Mouse (Mus musculus) heart, adult 2 months (tissue): ENCODE measurements around the gene Spata4. TPM values are rescaled to one million over a fixed set of nuclear protein-coding genes. Genes with fewer than 3 reads are reported as not detected.
A peak's percentile ranks its signal among the peaks of the same experiment; 100 is the strongest.
"Not testable (repeated sequence)": the region's sequence is repeated elsewhere in the genome, so short reads cannot be mapped to it uniquely, and the experiment has no call there.

ENCODE experiments used
- DNase-seq, 2 experiments: peaks; one replicate each; pipeline ENCODE4 v3.0.0; 2021
- H3K27ac ChIP-seq: fragments of 200-600 bp; 2 replicates; pipeline ENCODE4 v1.8.1; 2022
- H3K27me3 ChIP-seq: fragments of 200-500 bp; 2 replicates; pipeline ENCODE4 v1.6.1; 2012; ENCODE audit warnings: mild to moderate bottlenecking, low read length, inconsistent platforms, mixed read lengths; ENCODE audit not compliant: control insufficient read depth, insufficient read depth
- H3K36me3 ChIP-seq: fragments of 200-500 bp; 2 replicates; pipeline ENCODE4 v1.6.1; 2012; ENCODE audit warnings: low read length, inconsistent platforms; ENCODE audit not compliant: control insufficient read depth, insufficient read depth
- H3K4me1 ChIP-seq: fragments of 200-500 bp; 2 replicates; pipeline ENCODE4 v1.6.1; 2011; ENCODE audit warnings: low read length; ENCODE audit not compliant: control insufficient read depth, insufficient read depth
- H3K4me3 ChIP-seq: fragments of 200-600 bp; 2 replicates; pipeline ENCODE4 v1.8.1; 2022
- H3K79me2 ChIP-seq: fragments of 200-500 bp; replicated peaks from 2 replicates; pipeline ENCODE4 v1.6.1; 2012; ENCODE audit warnings: mild to moderate bottlenecking, inconsistent platforms, low read length, moderate library complexity, mixed read lengths; ENCODE audit not compliant: control insufficient read depth, insufficient read depth
- H3K9ac ChIP-seq: fragments of 200-500 bp; 2 replicates; pipeline ENCODE4 v1.6.1; 2012; ENCODE audit warnings: low read depth, mild to moderate bottlenecking, control low read depth, inconsistent platforms, low read length, mixed read lengths
- CTCF ChIP-seq: fragments of 200-600 bp; IDR thresholded peaks from 2 replicates; pipeline ENCODE4 v1.8.1; 2022; ENCODE audit warnings: antibody characterized with exemption, mild to moderate bottlenecking, moderate library complexity
- EP300 ChIP-seq: fragments of 200-500 bp; IDR thresholded peaks from 2 replicates; pipeline ENCODE4 v1.6.1; 2011; ENCODE audit warnings: low read depth, low read length, control low read depth; ENCODE audit not compliant: insufficient read depth
- POLR2A ChIP-seq: fragments of 200-500 bp; IDR thresholded peaks from 2 replicates; pipeline ENCODE4 v1.6.1; 2011; ENCODE audit warnings: mild to moderate bottlenecking, low read depth, low read length, control low read depth; ENCODE audit not compliant: insufficient read depth
- WGBS: fragments of 180-500 bp; shearing (Covaris S2); methylation state at CpG from one replicate; pipeline ENCODE4 v1.1.7; 2018; 5-methylcytosine and 5-hydroxymethylcytosine counted together
- intact Hi-C: fragments of 180-260 bp; cut with DNase I; formaldehyde crosslinking; loops from one replicate; pipeline ENCODE4 v1.15.1; 2025
- polyA plus RNA-seq: library from polyadenylated mRNA; depleted of rRNA; stranded (reverse); fragments of >200 nt; gene quantifications from 2 replicates; pipeline ENCODE4 v1.2.3, GENCODE M21; 2012; rRNA removed
- total RNA-seq, 2 experiments: library from RNA; stranded (reverse); gene quantifications; 2 replicates each; pipeline ENCODE4 v1.2.3; 2021

The Spata4 gene
- total and polyA plus RNA-seq, 3 experiments, result 0.27 TPM; not detected in 2

DNA sequence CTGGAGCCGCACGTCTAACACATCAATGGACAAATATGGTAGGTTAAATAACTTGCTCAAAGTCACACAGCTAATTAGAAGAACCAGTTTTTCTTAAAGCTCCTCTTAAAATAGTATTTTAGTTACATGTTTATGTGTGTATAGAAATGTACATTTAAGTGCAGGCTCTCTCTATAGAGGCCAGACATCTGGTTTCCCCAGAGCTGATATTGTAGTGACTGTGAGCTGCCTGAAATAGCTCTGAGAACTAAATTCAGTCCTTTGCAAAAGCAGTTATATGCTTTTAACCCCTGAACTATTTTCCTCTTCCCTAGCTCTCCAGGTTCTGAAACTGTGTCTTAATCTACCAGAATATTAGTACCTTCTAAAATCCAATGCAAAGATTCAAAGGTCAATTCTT lies 3.2 kb upstream of the Spata4 start:
- DNase-seq, result no peak
- Histone ChIP-seq H3K27ac (no peak overlapping the region), H3K27me3 (no peaks in the 10 kb centered on the region), H3K4me1 (no peaks in the 10 kb centered on the region; the same call in 1 of the 2 replicates), H3K36me3 (no peaks in the 10 kb centered on the region), H3K4me3 (no peak overlapping the region), H3K79me2 (no peaks in the 10 kb centered on the region), H3K9ac (no peak overlapping the region)
- intact Hi-C loops, result no loop called here
- TF ChIP-seq CTCF (no peak), POLR2A (no peak), EP300 (no peak)
- WGBS, result 84% methylated on average over 2 of the region's 2 CpGs

DNA sequence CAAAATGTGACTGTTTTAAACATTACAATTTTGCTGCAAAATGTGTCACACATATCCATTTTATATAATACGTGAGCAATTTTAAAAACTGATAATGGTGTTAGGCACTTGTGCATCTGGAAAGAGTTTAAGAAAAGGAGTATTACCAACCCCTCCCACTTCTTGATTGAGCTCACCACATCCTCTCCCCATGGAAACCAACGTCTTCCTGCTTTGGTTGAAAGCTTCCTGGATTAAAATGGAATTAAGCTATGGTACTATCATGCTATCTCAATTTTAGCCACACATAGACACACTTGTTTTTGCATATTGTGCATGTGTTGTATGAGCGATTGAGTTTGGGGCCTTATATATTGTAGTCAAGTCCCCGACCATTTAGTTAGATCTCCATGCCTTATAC lies 2.9 kb downstream of the Spata4 start:
- no peak overlapping the region for H3K27ac ChIP-seq
- H3K9ac ChIP-seq, result no peak overlapping the region
- no peaks in the 10 kb centered on the region; the same call in 1 of the 2 replicates for H3K4me1 ChIP-seq
- H3K79me2 ChIP-seq, result no peaks in the 10 kb centered on the region
- H3K4me3 ChIP-seq, result no peak overlapping the region
- peaks cover 2% of the 10 kb centered on the region; the same call in 1 of the 2 replicates for H3K36me3 ChIP-seq
- TF ChIP-seq EP300 (no peak), CTCF (no peak), POLR2A (no peak)
- H3K27me3 ChIP-seq, result no peaks in the 10 kb centered on the region
- DNase-seq, result no peak
- intact Hi-C loops, result no loop called here
- 68% methylated on average over 4 of the region's 4 CpGs for WGBS

GRCm38 (mm10) chr8:54609336-54609735 lies 8.8 kb downstream of the Spata4 start:
- Histone ChIP-seq H3K27me3 (no peaks in the 10 kb centered on the region), H3K9ac (no peak overlapping the region), H3K4me3 (no peak overlapping the region), H3K4me1 (peaks cover 2% of the 10 kb centered on the region; the same call in 1 of the 2 replicates), H3K27ac (peak overlapping the region; percentile 84), H3K79me2 (no peaks in the 10 kb centered on the region), H3K36me3 (peaks cover 6% of the 10 kb centered on the region; the same call in 1 of the 2 replicates)
- intact Hi-C loops, result loop anchor here (2.0 kb wide), 1 partner anchor 39 kb away; no protein-coding TSS in a partner anchor
- 0 out of 2 replicates have a peak, but pooled peaks have one; percentile 27 for TF ChIP-seq POLR2A
- no peak for TF ChIP-seq EP300
- no peak for TF ChIP-seq CTCF
- WGBS, result 18% methylated on average over 2 of the region's 2 CpGs
- peak in 1 of 2 experiments; percentile 39 for DNase-seq

- intact Hi-C loops, result loop anchor here (5.0 kb wide), 1 partner anchor 73 kb away; no protein-coding TSS in a partner anchor
- Histone ChIP-seq H3K79me2 (no peaks in the 10 kb centered on the region), H3K4me3 (no peak overlapping the region), H3K27ac (peak overlapping the region; percentile 81), H3K4me1 (peaks cover 2% of the 10 kb centered on the region; the same call in 1 of the 2 replicates), H3K9ac (no peak overlapping the region), H3K27me3 (no peaks in the 10 kb centered on the region), H3K36me3 (peaks cover 6% of the 10 kb centered on the region; the same call in 1 of the 2 replicates)
- TF ChIP-seq POLR2A, result no peak
- TF ChIP-seq EP300, result 0 out of 2 replicates have a peak, but pooled peaks have one; percentile 14
- 33% methylated on average over 4 of the region's 4 CpGs for WGBS
- DNase-seq, result peak; percentile 41 to 63
These were observed 9.7 kb downstream of the Spata4 start for GRCm38 (mm10) chr8:54610238-54610637.

DNA sequence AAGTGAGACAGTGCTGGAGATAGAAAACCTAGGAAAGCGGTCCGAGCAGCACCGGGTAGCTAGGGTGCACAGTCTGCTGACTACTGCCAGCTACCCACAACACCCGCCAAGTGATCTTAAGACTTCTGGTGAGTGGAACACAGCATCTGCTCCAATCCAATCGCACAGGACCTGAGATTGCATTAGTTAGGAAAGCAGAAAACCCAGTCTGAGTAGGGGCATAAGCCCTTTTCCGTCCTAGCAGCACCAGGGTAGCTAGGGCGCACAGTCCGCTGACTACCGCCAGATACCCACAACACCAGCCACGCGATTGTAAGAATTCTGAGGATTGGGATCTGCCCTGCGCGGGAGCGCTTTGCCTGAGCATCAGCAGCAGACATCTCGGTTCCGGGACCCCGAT lies 16.1 kb downstream of the Spata4 start:
- H3K79me2 ChIP-seq, H3K27ac ChIP-seq, H3K4me3 ChIP-seq, H3K36me3 ChIP-seq, H3K9ac ChIP-seq, intact Hi-C loops, DNase-seq, H3K27me3 ChIP-seq, H3K4me1 ChIP-seq: not testable (repeated sequence)
- 80% methylated on average over 17 of the region's 17 CpGs for WGBS

DNA sequence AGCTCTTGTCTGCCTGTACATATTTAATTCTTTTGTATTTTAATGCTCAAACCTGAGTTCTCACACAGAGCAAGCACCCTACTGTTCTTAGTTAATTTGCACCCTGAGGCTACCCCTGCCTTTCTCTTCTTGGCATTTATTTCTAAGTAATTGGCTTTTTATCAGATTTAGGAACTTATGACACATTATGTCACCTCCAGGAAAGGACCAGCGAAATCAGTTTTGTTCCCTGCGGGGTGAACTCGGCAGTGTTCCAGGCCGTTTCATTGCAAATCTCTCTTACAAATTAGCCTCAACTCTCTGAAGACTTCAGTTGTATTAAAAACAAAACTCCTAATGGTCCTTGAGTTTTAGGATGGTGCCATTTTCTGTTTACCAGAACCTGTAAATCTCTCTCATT lies 38.1 kb downstream of the Spata4 start:
- H3K79me2 ChIP-seq, result no peaks in the 10 kb centered on the region
- no peak overlapping the region for H3K9ac ChIP-seq
- H3K27me3 ChIP-seq, result no peaks in the 10 kb centered on the region
- no peaks in the 10 kb centered on the region for H3K4me1 ChIP-seq
- H3K36me3 ChIP-seq, result no peaks in the 10 kb centered on the region
- H3K27ac ChIP-seq, result no peak overlapping the region
- no peak overlapping the region for H3K4me3 ChIP-seq
- DNase-seq, result no peak
- TF ChIP-seq POLR2A, result no peak
- 75% methylated on average over 4 of the region's 4 CpGs for WGBS
- intact Hi-C loops, result no loop called here

Other genes starting within 250 kb of the Spata4 start
- gene Asb5, start 71.2 kb upstream of the Spata4 start, total RNA-seq, result 10 to 100 TPM; 18.6 to 22.6 TPM
- 25.4 and 54.8 TPM in 2 replicates for gene Asb5, start 71.2 kb upstream of the Spata4 start, polyA plus RNA-seq
- 10 to 100 TPM; 44.8 to 56.8 TPM for gene Spcs3, start 70.8 kb upstream of the Spata4 start, total RNA-seq
- 11.2 and 26.9 TPM in 2 replicates for gene Spcs3, start 70.8 kb upstream of the Spata4 start, polyA plus RNA-seq